Mouse (Mus musculus) kidney, adult 8-10 months (tissue): ENCODE data around the gene Gadd45gip1.

Experiments used
- DNase-seq, 2 experiments: peaks; one replicate each; pipeline ENCODE4 v3.0.0; 2022

Gene Gadd45gip1

GRCm38 (mm10) chr8:84856864-84857441, 25.6 kb downstream of the Gadd45gip1 start, which contains the start of gene Farsa:
Gene Farsa (plus strand): TSS chr8:84856989.
- peak; percentile 93 to 96 for DNase-seq

GRCm38 (mm10) chr8:84871376-84872308, 40.3 kb downstream of the Gadd45gip1 start, which contains the start of gene Syce2:
Gene Syce2 (plus strand): TSS chr8:84872111.
- DNase-seq, result peak; percentile 69 to 81

DNA sequence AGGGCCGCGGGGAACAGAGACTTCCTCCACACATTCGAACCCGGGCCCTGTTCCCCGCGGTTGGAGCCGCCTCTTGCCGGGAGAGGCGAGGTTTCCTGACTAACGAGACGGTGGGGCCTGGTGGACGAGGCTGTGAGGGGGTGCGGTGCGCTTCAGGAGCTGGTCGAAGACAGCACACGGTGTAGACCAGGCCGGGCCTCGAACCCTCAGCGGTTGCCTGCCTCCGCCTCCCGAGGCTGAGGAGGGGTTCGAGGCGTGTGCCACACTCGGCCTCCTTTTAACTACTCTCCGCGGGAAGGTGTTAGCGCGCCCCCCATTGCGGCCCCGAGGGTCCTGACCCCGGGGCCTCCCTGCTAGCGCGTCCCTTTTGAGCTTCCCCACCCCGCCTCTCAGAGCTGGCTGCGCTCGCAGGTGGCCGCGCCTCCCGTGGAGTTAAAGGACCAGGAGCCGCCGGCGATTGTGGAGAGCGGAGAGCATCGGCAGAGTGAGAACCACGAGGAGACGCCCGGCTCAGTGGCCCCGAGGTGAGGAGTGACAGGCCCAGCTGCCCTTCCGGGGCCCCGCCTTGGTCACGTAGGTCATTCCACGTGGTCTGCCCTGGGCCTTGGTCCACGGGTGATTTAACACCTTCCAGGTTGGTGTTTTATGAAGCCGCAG, 41.1 kb downstream of the Gadd45gip1 start:
- DNase-seq, result peak; percentile 29 to 38

- no peak for DNase-seq
Observed at GRCm38 (mm10) chr8:84873016-84873415, 41.7 kb downstream of the Gadd45gip1 start.

DNA sequence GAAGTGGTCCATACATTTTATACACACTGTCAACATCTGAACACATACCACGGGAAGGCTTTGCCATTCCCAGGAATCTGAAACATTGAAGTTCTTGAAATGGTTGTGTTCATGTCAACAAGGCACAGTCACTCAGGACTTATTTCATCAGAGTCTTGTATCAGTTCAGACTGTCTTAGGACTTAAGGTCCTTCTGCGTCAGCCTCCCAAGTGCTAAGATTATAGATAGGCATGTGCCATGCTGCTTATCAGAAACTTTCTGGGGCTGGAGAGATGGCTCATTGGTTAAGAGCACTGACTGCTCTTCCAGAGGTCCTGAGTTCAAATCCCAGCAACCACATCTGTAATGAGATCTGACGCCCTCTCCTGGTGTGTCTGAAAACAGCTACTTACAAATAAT, 43.0 kb downstream of the Gadd45gip1 start:
- no peak for DNase-seq

GRCm38 (mm10) chr8:84877297-84878035, 46.1 kb downstream of the Gadd45gip1 start:
- no peak for DNase-seq

- DNase-seq, result no peak
Observed at GRCm38 (mm10) chr8:84878915-84879314, 47.6 kb downstream of the Gadd45gip1 start.

GRCm38 (mm10) chr8:84884728-84885127, 53.4 kb downstream of the Gadd45gip1 start:
- no peak for DNase-seq
